Mouse (Mus musculus): ENCODE measurements around the gene Sumo1. TPM values are rescaled to one million over a fixed set of nuclear protein-coding genes. Genes with fewer than 3 reads are reported as not detected.
A peak's percentile ranks its signal among the peaks of the same experiment; 100 is the strongest.

The Sumo1 gene
- polyA plus RNA-seq (2016; fragmentation: Nextera tagmentation; extraction: Ambion mirVana): 254 TPM in 2 replicates

DNA sequence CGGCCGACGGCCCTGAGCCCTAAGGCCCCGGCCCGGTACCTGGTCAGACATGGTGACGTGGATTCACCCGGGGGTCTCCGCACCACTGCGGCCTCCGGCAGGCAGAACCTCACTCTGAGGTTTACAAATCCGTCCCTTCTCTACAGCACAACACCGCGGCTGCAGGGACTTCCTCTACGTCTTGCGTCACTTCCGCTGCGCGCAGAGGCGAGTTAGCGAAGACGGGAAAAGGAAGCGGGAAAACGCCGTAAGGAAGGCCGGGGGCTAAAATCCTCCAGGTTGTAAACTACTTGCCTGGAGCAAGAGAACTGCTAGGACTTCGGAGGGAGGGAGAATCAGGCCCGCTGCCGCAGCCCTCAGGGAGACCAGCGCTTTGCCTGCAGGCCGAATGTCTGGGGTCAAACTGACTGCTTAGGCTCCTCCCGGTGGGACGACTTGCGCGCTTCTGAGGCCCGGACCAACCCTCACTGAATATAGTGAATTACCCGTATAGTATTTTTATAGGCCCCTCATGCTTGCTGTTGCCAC, at the start of gene Sumo1:
TSS of gene Sumo1 (minus strand) at position 194 of the 528 bp plus-strand sequence.
- Histone ChIP-seq H3K27me3 (replicated peaks) (no peaks in the 10 kb centered on the region), H3K4me3 (peak within 1 kb of the TSS; percentile 97), H3K4me2 (peak within 1 kb of the TSS; percentile 86), H3K36me3 (no peaks in the 10 kb centered on the region), H3K27ac (ENCODE audit: poor library complexity, severe bottlenecking) (peak within 1 kb of the TSS; percentile 92), H3K4me1 (replicated peaks) (peaks cover 9% of the 10 kb centered on the region), H3K9me3 (replicated peaks) (no peaks in the 10 kb centered on the region), H3K9ac (peak within 1 kb of the TSS; percentile 99)
- 1% methylated on average over 36 of the region's 36 CpGs for WGBS
- peak; percentile 94 for ATAC-seq (ENCODE audit: insufficient number of reproducible peaks, low FRiP score)

DNA sequence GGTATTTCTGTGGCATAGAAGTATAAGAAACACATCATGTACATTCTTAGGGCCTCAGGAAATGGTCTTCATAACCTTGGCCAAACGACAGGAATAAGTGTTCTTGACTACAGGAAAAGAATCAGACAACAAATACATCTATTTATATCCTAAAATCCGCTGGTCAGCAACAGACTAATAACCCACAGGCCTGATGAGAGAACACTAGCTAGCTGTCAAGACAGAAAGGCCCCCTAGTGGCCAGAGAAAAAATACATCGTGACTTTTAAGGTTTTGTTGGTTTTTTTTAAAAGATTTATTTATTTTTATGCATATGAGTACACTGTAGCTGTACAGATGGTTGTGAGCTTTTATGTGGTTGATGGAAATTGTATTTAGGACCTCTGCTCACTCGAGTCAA, 49.3 kb upstream of the Sumo1 start:
- no peaks in the 10 kb centered on the region for H3K27me3 ChIP-seq (replicated peaks)
- WGBS: 40% methylated on average over 4 of the region's 4 CpGs
- H3K9me3 ChIP-seq (replicated peaks): no peaks in the 10 kb centered on the region
- no peak overlapping the region for H3K4me2 ChIP-seq
- H3K36me3 ChIP-seq: peaks cover 52% of the 10 kb centered on the region
- H3K4me3 ChIP-seq: no peak overlapping the region
- no peak for ATAC-seq (ENCODE audit: insufficient number of reproducible peaks, low FRiP score)
- no peak overlapping the region for H3K9ac ChIP-seq
- H3K4me1 ChIP-seq (replicated peaks): peaks cover 8% of the 10 kb centered on the region; the same call in 1 of the 2 replicates
- no peak overlapping the region; the same call in 1 of the 2 replicates for H3K27ac ChIP-seq (ENCODE audit: poor library complexity, severe bottlenecking)

- ATAC-seq (ENCODE audit: insufficient number of reproducible peaks, low FRiP score): no peak
- Histone ChIP-seq H3K27ac (ENCODE audit: poor library complexity, severe bottlenecking) (no peak overlapping the region), H3K4me3 (no peak overlapping the region), H3K36me3 (peaks cover 64% of the 10 kb centered on the region), H3K27me3 (replicated peaks) (no peaks in the 10 kb centered on the region), H3K4me1 (replicated peaks) (no peaks in the 10 kb centered on the region), H3K4me2 (no peak overlapping the region), H3K9me3 (replicated peaks) (no peaks in the 10 kb centered on the region), H3K9ac (no peak overlapping the region)
- WGBS: 93% methylated on average over 1 of the region's 1 CpGs
Observed at GRCm38 (mm10) chr1:59701766-59702165, 31.1 kb upstream of the Sumo1 start.

DNA sequence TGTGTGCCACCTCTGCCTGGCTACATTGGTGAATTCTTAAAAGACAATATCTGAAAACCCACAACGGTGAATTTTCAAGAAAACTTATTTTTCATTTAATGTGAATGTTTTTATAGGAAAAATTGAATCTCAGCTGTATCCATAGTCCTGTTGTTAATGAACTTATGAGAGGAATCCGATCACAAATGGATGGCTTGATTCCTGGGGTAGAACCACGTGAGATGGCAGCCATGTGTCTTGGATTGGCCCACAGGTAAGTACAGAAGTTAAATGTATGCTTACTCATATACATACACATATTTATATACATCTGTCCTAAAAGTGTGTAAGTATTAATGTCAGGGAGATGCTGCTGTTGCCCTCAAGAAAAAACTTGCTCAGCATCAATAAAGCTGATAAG, 27.6 kb upstream of the Sumo1 start:
- no peak overlapping the region for H3K9ac ChIP-seq
- H3K4me3 ChIP-seq: no peak overlapping the region
- no peaks in the 10 kb centered on the region for H3K27me3 ChIP-seq (replicated peaks)
- H3K36me3 ChIP-seq: peaks cover 66% of the 10 kb centered on the region
- no peak overlapping the region for H3K4me2 ChIP-seq
- no peaks in the 10 kb centered on the region for H3K9me3 ChIP-seq (replicated peaks)
- H3K27ac ChIP-seq (ENCODE audit: poor library complexity, severe bottlenecking): no peak overlapping the region
- H3K4me1 ChIP-seq (replicated peaks): no peaks in the 10 kb centered on the region
- WGBS: 90% methylated on average over 3 of the region's 3 CpGs
- ATAC-seq (ENCODE audit: insufficient number of reproducible peaks, low FRiP score): no peak

- Histone ChIP-seq H3K9ac (no peak overlapping the region), H3K4me2 (no peak overlapping the region), H3K27me3 (replicated peaks) (no peaks in the 10 kb centered on the region), H3K9me3 (replicated peaks) (no peaks in the 10 kb centered on the region), H3K4me3 (no peak overlapping the region), H3K27ac (ENCODE audit: poor library complexity, severe bottlenecking) (no peak overlapping the region), H3K36me3 (peaks cover 66% of the 10 kb centered on the region), H3K4me1 (replicated peaks) (no peaks in the 10 kb centered on the region)
- 83% methylated on average over 5 of the region's 5 CpGs for WGBS
- no peak for ATAC-seq (ENCODE audit: insufficient number of reproducible peaks, low FRiP score)
Observed at GRCm38 (mm10) chr1:59697751-59698150, 27.1 kb upstream of the Sumo1 start.

- Histone ChIP-seq H3K36me3 (peaks cover 35% of the 10 kb centered on the region), H3K27me3 (replicated peaks) (no peaks in the 10 kb centered on the region)
- ATAC-seq (ENCODE audit: insufficient number of reproducible peaks, low FRiP score): no peak
Observed at GRCm38 (mm10) chr1:59690467-59690866, 19.8 kb upstream of the Sumo1 start.

GRCm38 (mm10) chr1:59687493-59687892, 16.9 kb upstream of the Sumo1 start:
- Histone ChIP-seq H3K4me2 (peak overlapping the region; percentile 43), H3K4me3 (no peak overlapping the region), H3K27me3 (replicated peaks) (no peaks in the 10 kb centered on the region), H3K27ac (ENCODE audit: poor library complexity, severe bottlenecking) (no peak overlapping the region), H3K36me3 (peaks cover 18% of the 10 kb centered on the region), H3K9ac (no peak overlapping the region), H3K9me3 (replicated peaks) (no peaks in the 10 kb centered on the region), H3K4me1 (replicated peaks) (peaks cover 21% of the 10 kb centered on the region)
- ATAC-seq (ENCODE audit: insufficient number of reproducible peaks, low FRiP score): no peak
- WGBS: 36% methylated on average over 1 of the region's 1 CpGs

More at GRCm38 (mm10) chr1:59690467-59690866, 19.8 kb upstream of the Sumo1 start:
- peaks cover 21% of the 10 kb centered on the region for H3K4me1 ChIP-seq (replicated peaks)
- no peak overlapping the region for H3K4me3 ChIP-seq
- no peaks in the 10 kb centered on the region for H3K9me3 ChIP-seq (replicated peaks)
- H3K9ac ChIP-seq: no peak overlapping the region
- H3K4me2 ChIP-seq: no peak overlapping the region
- no peak overlapping the region for H3K27ac ChIP-seq (ENCODE audit: poor library complexity, severe bottlenecking)
- 92% methylated on average over 5 of the region's 5 CpGs for WGBS

GRCm38 (mm10) chr1:59684819-59685755, 14.5 kb upstream of the Sumo1 start, which contains the start of gene Nop58:
Nop58 (plus strand) TSS chr1:59684971.
- Histone ChIP-seq H3K27me3 (replicated peaks) (no peaks in the 10 kb centered on the region), H3K4me1 (replicated peaks) (peaks cover 21% of the 10 kb centered on the region), H3K4me3 (peak within 1 kb of the TSS; percentile 64), H3K9ac (peak within 1 kb of the TSS; percentile 74), H3K36me3 (peaks cover 7% of the 10 kb centered on the region), H3K27ac (ENCODE audit: poor library complexity, severe bottlenecking) (peak within 1 kb of the TSS; percentile 69), H3K4me2 (peak within 1 kb of the TSS; percentile 95), H3K9me3 (replicated peaks) (no peaks in the 10 kb centered on the region)
- under 1% methylated on average over 49 of the region's 49 CpGs for WGBS
- ATAC-seq (ENCODE audit: insufficient number of reproducible peaks, low FRiP score): peak; percentile 95

- H3K4me1 ChIP-seq (replicated peaks): peaks cover 21% of the 10 kb centered on the region
- H3K27me3 ChIP-seq (replicated peaks): 0 out of 2 replicates have a peak, but pooled peaks cover 2% of the 10 kb centered on the region
- peak; percentile 24; the same call in 1 of the 2 replicates for ATAC-seq (ENCODE audit: insufficient number of reproducible peaks, low FRiP score)
- H3K4me3 ChIP-seq: peak overlapping the region; percentile 44
- H3K4me2 ChIP-seq: peak overlapping the region; percentile 80
- peak overlapping the region; percentile 63; the same call in 1 of the 2 replicates for H3K9ac ChIP-seq
- WGBS: 8% methylated on average over 11 of the region's 11 CpGs
- H3K36me3 ChIP-seq: no peaks in the 10 kb centered on the region
- H3K27ac ChIP-seq (ENCODE audit: poor library complexity, severe bottlenecking): peak overlapping the region; percentile 34; the same call in 1 of the 2 replicates
- no peaks in the 10 kb centered on the region for H3K9me3 ChIP-seq (replicated peaks)
Observed at GRCm38 (mm10) chr1:59683926-59684818, 13.5 kb upstream of the Sumo1 start.

DNA sequence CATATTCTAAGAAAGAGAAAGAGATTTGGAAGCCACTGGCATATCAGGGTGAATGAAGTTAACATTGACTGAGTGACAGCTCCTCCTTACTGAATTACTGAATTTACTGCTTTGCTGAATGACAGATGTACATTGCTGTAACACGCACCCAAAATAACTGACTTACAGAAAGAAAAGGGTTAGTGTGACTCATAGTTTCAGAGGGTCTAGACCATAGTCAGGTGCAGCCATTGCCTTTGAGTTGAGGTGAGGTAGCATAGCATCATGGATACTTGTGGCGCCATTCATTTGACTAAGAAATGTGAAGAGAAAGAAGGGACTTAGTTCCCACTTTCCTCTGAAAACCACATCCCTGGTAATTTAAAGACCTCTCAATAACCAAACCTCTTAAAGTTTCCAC, 3.0 kb upstream of the Sumo1 start:
- WGBS: 95% methylated on average over 2 of the region's 2 CpGs
- no peak for ATAC-seq (ENCODE audit: insufficient number of reproducible peaks, low FRiP score)
- Histone ChIP-seq H3K27me3 (replicated peaks) (no peaks in the 10 kb centered on the region), H3K4me2 (no peak overlapping the region), H3K4me3 (no peak overlapping the region), H3K9ac (no peak overlapping the region), H3K4me1 (replicated peaks) (peaks cover 6% of the 10 kb centered on the region), H3K36me3 (no peaks in the 10 kb centered on the region), H3K9me3 (replicated peaks) (no peaks in the 10 kb centered on the region), H3K27ac (ENCODE audit: poor library complexity, severe bottlenecking) (no peak overlapping the region)
